Mouse (Mus musculus) adipocyte (in vitro differentiated cells): ENCODE measurements around the gene Dclk1.

ENCODE experiments used
- DNase-seq: peaks from one replicate; pipeline ENCODE4 v3.0.0-alpha.2; 2016; ENCODE audit warnings: low spot score

The Dclk1 gene

GRCm38 (mm10) chr3:55401236-55401635 lies 159.1 kb downstream of the Dclk1 start:
- DNase-seq: peak; percentile 16

DNA sequence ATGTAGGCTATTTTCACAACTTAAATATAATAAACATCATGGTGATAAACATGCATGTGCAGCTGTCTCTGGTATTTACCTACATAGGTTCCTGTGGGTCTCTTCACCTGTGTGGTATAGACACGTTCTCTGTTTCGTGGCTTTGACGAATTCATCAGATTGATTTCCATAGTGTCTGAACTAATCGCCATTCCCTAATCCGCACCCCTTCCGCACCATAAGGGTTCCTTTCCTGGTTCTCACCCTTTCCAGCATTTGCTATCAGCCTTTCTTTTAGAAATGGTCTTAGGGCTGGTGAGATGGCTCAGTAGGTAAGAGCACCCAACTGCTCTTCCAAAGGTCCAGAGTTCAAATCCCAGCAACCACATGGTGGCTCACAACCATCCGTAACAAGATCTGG lies 162.6 kb downstream of the Dclk1 start:
- no peak for DNase-seq

GRCm38 (mm10) chr3:55406616-55407015 lies 164.5 kb downstream of the Dclk1 start:
- no peak for DNase-seq

GRCm38 (mm10) chr3:55411547-55411946 lies 169.4 kb downstream of the Dclk1 start:
- no peak for DNase-seq

DNA sequence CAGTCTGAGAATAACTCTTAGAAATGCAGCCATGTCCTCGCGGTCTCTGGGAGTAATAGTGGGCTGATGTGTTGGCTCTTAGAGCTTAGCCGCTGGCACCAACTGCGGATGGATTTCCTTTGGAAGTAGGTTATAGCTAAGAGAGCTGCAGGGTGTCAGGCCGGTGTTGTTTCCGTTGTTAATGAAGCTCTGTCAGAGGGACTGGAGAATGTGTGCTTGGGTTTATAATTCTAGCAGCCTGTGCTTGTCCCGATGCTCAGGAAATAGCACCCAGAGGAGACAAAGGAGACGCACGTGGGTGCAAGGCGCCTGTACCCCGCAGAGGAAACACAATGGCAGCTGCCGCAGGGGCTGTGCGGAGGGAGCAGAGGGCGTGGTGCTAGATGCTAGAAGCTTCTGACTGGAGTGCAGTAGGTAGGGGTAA lies 173.4 kb downstream of the Dclk1 start:
- DNase-seq: no peak

GRCm38 (mm10) chr3:55418845-55419244 lies 176.7 kb downstream of the Dclk1 start:
- DNase-seq: no peak

GRCm38 (mm10) chr3:55419334-55419733 lies 177.2 kb downstream of the Dclk1 start:
- DNase-seq: no peak

DNA sequence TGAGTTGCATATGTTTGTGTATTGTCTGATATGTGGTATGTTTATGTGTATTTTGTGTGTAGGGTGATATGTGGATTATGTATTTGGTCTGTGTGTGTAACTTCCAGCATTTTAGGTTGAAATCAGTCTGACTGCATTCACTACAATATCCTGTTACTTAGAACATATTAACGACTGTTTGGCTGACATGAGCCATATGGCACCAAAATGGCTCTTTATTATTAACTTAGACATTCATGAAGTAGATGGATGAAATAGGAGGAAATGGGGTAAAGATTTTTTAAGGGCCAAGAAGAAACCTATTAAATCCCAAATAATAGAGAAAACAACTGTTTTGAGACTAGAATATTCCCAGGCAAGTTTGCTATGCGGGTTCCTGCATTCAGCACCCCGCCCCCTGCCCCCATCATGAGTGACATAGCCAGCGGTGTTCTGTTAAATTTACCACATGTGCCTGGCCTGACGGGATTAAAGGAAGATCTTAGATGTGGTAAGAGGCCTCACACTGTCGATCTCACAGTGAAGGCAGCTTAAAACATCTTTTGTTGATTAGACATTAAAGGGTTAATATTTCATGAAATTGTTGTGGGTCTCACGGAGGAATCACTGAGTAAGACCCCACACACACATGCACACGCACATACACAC lies 178.4 kb downstream of the Dclk1 start:
- no peak for DNase-seq

DNA sequence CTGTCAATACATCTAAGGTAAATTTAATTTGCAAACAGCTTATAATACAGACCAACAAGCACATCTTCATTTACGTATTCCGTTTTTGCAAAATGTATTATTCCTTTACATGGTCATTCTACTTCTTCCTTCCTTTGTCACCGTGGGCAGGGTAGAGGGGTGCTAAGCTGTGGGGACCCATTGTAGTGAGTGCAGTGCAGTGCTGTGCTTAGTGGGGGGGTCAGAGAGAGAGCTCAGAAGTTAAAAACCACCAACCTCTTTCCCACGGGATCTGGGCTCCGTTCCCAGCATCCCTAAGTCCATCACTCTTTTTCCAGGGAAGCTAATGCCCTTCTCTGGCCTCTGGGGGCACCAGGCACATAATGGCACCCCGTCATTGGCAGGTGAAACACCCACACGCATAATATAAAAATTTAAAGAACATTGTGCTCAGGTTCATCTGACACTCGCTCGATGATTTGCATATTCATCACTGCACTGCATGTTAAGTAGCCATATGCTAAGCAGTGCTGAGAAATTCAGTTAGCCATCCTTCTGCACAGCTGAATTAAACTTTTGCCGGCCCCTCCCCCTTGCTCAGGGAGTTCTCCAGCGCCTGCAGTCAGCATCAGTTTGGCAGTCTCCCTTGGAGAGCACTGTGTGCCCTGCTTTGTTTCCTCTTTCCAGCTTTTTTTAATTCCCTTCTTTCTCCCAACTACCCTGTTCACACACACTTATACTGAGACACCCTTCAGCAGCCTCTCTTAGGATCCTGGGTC lies 181.7 kb downstream of the Dclk1 start:
- no peak for DNase-seq

DNA sequence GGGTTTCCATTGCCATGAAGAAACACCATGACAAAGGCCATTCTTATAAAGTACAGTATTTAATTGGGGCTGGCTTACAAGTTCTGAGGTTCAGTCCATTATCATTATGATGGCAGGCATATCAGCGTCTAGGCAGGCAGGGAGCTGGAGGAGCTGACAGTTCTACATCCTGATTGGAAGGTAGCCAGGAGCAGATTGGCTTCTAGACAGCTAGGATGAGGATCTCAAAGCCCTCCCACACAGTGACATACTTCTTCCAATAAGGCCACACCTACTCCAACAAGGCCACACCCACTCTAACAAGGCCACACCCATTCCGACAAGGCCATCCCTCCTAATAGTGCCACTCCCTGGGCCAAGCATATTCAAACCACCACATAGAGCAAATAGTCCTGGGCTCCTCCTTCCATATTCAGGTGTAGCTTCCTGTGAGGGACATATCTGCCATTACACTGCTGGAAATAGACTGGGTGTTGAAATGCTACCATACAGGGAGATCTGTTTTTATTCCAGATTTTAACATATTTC lies 187.9 kb downstream of the Dclk1 start:
- DNase-seq: no peak

DNA sequence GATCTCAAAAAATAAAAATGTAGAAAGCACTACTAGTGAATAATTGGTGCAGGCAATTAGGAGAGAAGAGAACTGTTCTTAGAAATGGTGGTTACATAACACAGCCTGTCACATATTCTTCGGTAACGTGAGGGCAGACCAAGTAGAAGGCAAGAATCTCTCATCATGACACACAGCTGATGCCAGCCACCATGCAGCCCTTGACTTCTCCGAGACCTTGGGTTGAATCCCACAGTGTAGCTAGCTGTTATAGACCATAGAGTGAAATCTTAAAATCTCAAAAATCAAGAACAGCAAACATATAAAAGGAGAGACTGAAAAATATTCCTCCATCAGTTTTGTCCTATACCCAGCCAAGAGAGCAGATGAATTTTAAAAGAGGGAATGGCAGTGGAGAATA lies 189.1 kb downstream of the Dclk1 start:
- no peak for DNase-seq

- DNase-seq: no peak
These were observed 192.1 kb downstream of the Dclk1 start for GRCm38 (mm10) chr3:55434276-55434675.

- DNase-seq: no peak
These were observed 196.8 kb downstream of the Dclk1 start for GRCm38 (mm10) chr3:55438824-55439446.

- DNase-seq: no peak
These were observed 198.2 kb downstream of the Dclk1 start for GRCm38 (mm10) chr3:55440342-55440741.

GRCm38 (mm10) chr3:55442012-55442645 lies 200.0 kb downstream of the Dclk1 start:
- DNase-seq: peak; percentile 20

DNA sequence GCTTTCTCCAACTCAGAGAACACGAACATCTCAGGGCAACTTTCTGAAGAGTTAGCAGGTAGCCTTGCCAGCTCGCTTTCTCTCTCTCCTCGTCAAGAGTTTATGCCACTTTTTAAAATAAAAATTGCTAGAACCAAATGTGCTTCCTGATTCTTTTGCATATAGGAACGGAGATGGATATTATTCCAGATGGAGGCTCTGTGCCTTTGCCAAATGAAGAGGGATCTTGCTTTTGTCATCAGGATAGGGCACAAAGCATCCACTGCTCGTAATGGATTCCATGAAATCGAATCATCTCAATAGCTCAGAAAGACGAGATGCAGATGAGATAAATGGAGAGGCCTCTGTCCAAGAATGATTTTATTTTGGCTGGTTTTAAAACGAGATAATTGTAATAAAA lies 201.1 kb downstream of the Dclk1 start:
- DNase-seq: no peak

GRCm38 (mm10) chr3:55443725-55444124 lies 201.6 kb downstream of the Dclk1 start:
- DNase-seq: no peak

DNA sequence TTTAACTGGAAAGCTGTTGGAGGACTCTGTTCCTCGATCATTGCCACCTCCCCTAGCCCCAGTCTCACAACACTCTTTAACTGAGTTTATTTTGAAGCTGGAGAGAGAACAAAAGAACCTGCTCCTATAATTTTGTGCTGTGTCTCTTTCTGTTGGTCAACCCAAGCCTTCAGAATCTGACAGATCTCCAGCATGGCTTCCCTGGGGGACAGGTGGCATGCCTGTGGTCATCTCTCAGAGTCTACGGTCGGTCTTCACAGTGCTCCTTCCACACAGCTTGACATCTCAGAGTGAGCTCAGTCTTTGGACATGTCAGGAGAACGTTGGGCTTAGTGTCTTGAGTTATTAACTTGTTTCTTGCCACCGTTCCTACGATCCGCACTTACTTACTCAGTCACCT lies 204.5 kb downstream of the Dclk1 start:
- no peak for DNase-seq

DNA sequence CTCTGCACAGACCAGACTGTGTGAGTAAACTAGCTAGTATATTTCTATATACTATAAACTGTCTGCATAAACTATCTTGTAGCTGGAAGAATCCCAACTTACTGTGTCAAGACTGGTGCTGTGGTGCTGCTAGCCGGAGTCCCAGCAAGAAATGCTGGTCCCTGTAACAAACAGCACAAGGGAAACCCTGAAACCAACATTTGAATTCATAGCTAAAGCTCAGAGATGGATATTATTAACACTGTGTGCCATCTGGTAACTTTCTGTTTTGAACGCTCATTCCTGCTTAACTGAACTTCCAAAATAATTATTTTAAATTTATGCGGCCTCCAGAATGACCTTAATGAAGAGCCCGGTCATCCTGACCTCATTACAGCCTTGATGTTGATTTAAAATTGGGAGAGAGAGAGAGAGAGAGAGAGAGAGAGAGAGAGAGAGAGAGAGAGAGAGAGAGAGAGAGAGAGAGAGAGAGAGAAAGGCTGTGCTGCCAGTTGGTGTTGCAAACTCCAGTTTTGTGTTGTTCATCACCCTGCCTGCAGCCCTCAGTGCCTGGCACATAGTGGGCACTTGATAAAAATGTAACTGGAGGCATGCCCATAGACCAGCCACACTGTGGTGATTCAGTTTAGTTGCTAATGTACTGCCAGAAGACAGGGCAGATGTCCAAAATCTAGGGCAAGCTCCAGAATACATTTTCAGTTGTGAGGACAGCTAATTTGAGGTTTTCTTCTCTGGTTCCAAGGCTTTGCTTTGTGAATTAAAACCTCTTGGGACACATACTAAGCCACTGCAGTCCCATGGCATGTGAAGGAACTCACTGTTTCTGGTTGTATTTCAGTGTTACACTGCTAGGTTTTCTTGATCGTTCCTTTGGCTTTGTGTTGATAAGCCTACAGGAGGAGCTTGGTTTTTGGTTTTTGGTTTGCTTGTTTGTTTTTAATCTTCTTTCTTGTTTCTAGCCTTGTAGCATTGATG lies 205.6 kb downstream of the Dclk1 start:
- DNase-seq: peak; percentile 85

DNA sequence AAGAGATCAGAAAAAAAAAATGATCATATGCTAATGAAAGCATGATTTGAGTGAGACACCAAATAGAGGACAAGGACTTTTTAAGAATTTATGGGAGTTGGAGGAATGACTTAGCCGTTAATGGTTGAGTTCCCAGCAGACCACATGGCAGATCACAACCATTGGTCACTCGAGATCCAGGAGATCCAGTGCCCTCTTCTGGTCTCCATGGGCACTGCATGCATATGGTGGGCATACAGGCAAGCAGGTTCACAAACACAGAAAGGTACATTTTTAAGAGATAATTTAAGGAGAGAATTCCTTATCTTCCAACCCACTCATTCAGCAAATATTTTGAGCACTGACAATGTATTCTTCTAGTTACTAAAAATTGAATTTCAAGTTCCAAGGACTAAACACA lies 207.0 kb downstream of the Dclk1 start:
- DNase-seq: no peak

DNA sequence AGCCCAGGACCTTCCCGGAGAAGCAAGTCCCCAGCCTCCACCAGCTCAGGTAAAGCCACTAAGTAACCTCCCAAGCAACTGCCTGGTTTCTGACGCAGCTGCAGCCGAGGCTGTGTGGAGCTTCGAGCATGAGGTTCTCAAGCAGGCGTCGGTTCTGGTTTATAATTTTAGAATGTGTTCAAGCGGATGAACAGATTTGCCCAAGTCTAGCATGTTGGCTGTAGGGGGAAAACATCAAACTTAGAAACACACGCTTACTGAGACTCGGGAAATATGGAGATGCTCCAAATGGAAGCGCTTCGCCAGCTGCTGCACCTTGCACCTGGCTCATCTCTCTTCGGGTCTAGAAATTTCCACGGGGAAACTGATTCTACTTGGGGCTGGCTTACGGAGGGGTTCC lies 208.9 kb downstream of the Dclk1 start:
- DNase-seq: no peak
